Mouse (Mus musculus): ENCODE data around the gene Chrna9. TPM values are rescaled to one million over a fixed set of nuclear protein-coding genes. Genes with fewer than 3 reads are reported as not detected.
"Not testable (repeated sequence)": the region's sequence is repeated elsewhere in the genome, so short reads cannot be mapped to it uniquely, and the experiment has no call there.

Chrna9 gene
- total and polyA plus RNA-seq, 2 experiments from 2014 or later: 6.9 TPM; not detected in 1

- TF ChIP-seq CTCF (IDR thresholded peaks at IDR 0.05; ENCODE audit: low read depth) (no peak), EP300 (IDR thresholded peaks at IDR 0.05; ENCODE audit: low read depth) (no peak)
- ATAC-seq (ENCODE audit: insufficient read depth, low read depth): no peak
- 86% methylated on average over 3 of the region's 3 CpGs for WGBS
Observed at GRCm38 (mm10) chr5:65968004-65968403, 33.3 kb downstream of the Chrna9 start.

GRCm38 (mm10) chr5:65973189-65973588 is 38.5 kb downstream of the Chrna9 start:
- DNase-seq (ENCODE audit: low spot score) (no peak), ATAC-seq (ENCODE audit: insufficient read depth, low read depth) (no peak)
- Histone ChIP-seq H3K27me3 (ENCODE audit: control insufficient read depth, insufficient read depth, low read length) (no peaks in the 10 kb centered on the region), H3K4me3 (ENCODE audit: low read depth, low read length) (no peak overlapping the region), H3K27ac (ENCODE audit: low read depth) (no peak overlapping the region), H3K4me1 (ENCODE audit: control insufficient read depth, insufficient read depth) (no peaks in the 10 kb centered on the region), H3K9me3 (replicated peaks; ENCODE audit: control insufficient read depth, low read length) (no peaks in the 10 kb centered on the region), H3K4me2 (ENCODE audit: low read depth, low read length) (no peak overlapping the region), H3K36me3 (replicated peaks; ENCODE audit: control insufficient read depth, insufficient read depth, low read length) (no peaks in the 10 kb centered on the region), H3K9ac (replicated peaks; ENCODE audit: low read depth, low read length) (no peak overlapping the region)
- WGBS: 62% methylated on average over 2 of the region's 2 CpGs
- no peak for TF ChIP-seq CTCF (IDR thresholded peaks at IDR 0.05; ENCODE audit: low read depth)
- TF ChIP-seq EP300 (IDR thresholded peaks at IDR 0.05; ENCODE audit: low read depth): no peak

More at GRCm38 (mm10) chr5:65968004-65968403, 33.3 kb downstream of the Chrna9 start:
- no peaks in the 10 kb centered on the region for H3K36me3 ChIP-seq (replicated peaks; ENCODE audit: control insufficient read depth, insufficient read depth, low read length)
- H3K27ac ChIP-seq (ENCODE audit: low read depth): no peak overlapping the region
- H3K27me3 ChIP-seq (ENCODE audit: control insufficient read depth, insufficient read depth, low read length): no peaks in the 10 kb centered on the region
- no peak for DNase-seq (ENCODE audit: low spot score)
- H3K4me1 ChIP-seq (ENCODE audit: control insufficient read depth, insufficient read depth): no peaks in the 10 kb centered on the region
- H3K9me3 ChIP-seq (replicated peaks; ENCODE audit: control insufficient read depth, low read length): no peaks in the 10 kb centered on the region
- H3K4me2 ChIP-seq (ENCODE audit: low read depth, low read length): no peak overlapping the region
- H3K4me3 ChIP-seq (ENCODE audit: low read depth, low read length): no peak overlapping the region
- no peak overlapping the region for H3K9ac ChIP-seq (replicated peaks; ENCODE audit: low read depth, low read length)

- 85% methylated on average over 13 of the region's 13 CpGs for WGBS
- no peaks in the 10 kb centered on the region for H3K4me1 ChIP-seq (ENCODE audit: control insufficient read depth, insufficient read depth)
- H3K27ac ChIP-seq (ENCODE audit: low read depth): no peak overlapping the region
- H3K9me3 ChIP-seq (replicated peaks; ENCODE audit: control insufficient read depth, low read length): no peaks in the 10 kb centered on the region
- no peak overlapping the region for H3K9ac ChIP-seq (replicated peaks; ENCODE audit: low read depth, low read length)
- no peaks in the 10 kb centered on the region for H3K27me3 ChIP-seq (ENCODE audit: control insufficient read depth, insufficient read depth, low read length)
- H3K36me3 ChIP-seq (replicated peaks; ENCODE audit: control insufficient read depth, insufficient read depth, low read length): no peaks in the 10 kb centered on the region
- ATAC-seq (ENCODE audit: insufficient read depth, low read depth): no peak
- H3K4me3 ChIP-seq (ENCODE audit: low read depth, low read length): no peak overlapping the region
- DNase-seq (ENCODE audit: low spot score): no peak
- TF ChIP-seq EP300 (IDR thresholded peaks at IDR 0.05; ENCODE audit: low read depth): no peak
- no peak for TF ChIP-seq CTCF (IDR thresholded peaks at IDR 0.05; ENCODE audit: low read depth)
- H3K4me2 ChIP-seq (ENCODE audit: low read depth, low read length): no peak overlapping the region
Observed at GRCm38 (mm10) chr5:65975731-65976130, 41.0 kb downstream of the Chrna9 start.

- Histone ChIP-seq H3K4me3 (ENCODE audit: low read depth, low read length) (no peak overlapping the region), H3K4me1 (ENCODE audit: control insufficient read depth, insufficient read depth) (no peaks in the 10 kb centered on the region), H3K9ac (replicated peaks; ENCODE audit: low read depth, low read length) (no peak overlapping the region), H3K36me3 (replicated peaks; ENCODE audit: control insufficient read depth, insufficient read depth, low read length) (no peaks in the 10 kb centered on the region), H3K9me3 (replicated peaks; ENCODE audit: control insufficient read depth, low read length) (no peaks in the 10 kb centered on the region), H3K4me2 (ENCODE audit: low read depth, low read length) (no peak overlapping the region), H3K27ac (ENCODE audit: low read depth) (no peak overlapping the region), H3K27me3 (ENCODE audit: control insufficient read depth, insufficient read depth, low read length) (no peaks in the 10 kb centered on the region)
- no peak for ATAC-seq (ENCODE audit: insufficient read depth, low read depth)
- no peak for DNase-seq (ENCODE audit: low spot score)
- 91% methylated on average over 5 of the region's 5 CpGs for WGBS
- no peak for TF ChIP-seq EP300 (IDR thresholded peaks at IDR 0.05; ENCODE audit: low read depth)
Observed at GRCm38 (mm10) chr5:65986426-65986825, 51.7 kb downstream of the Chrna9 start.

- not testable (repeated sequence) for H3K27me3 ChIP-seq (ENCODE audit: control insufficient read depth, insufficient read depth, low read length); ATAC-seq (ENCODE audit: insufficient read depth, low read depth); H3K4me2 ChIP-seq (ENCODE audit: low read depth, low read length); H3K27ac ChIP-seq (ENCODE audit: low read depth); DNase-seq (ENCODE audit: low spot score); H3K36me3 ChIP-seq (replicated peaks; ENCODE audit: control insufficient read depth, insufficient read depth, low read length); H3K4me1 ChIP-seq (ENCODE audit: control insufficient read depth, insufficient read depth); H3K9ac ChIP-seq (replicated peaks; ENCODE audit: low read depth, low read length); H3K9me3 ChIP-seq (replicated peaks; ENCODE audit: control insufficient read depth, low read length); H3K4me3 ChIP-seq (ENCODE audit: low read depth, low read length)
- 73% methylated on average over 3 of the region's 3 CpGs for WGBS
Observed at GRCm38 (mm10) chr5:65987004-65987403, 52.3 kb downstream of the Chrna9 start.

- Histone ChIP-seq H3K4me3 (ENCODE audit: low read depth, low read length) (no peak overlapping the region), H3K4me1 (ENCODE audit: control insufficient read depth, insufficient read depth) (no peaks in the 10 kb centered on the region), H3K27me3 (ENCODE audit: control insufficient read depth, insufficient read depth, low read length) (no peaks in the 10 kb centered on the region), H3K4me2 (ENCODE audit: low read depth, low read length) (no peak overlapping the region), H3K36me3 (replicated peaks; ENCODE audit: control insufficient read depth, insufficient read depth, low read length) (no peaks in the 10 kb centered on the region), H3K27ac (ENCODE audit: low read depth) (no peak overlapping the region), H3K9ac (replicated peaks; ENCODE audit: low read depth, low read length) (no peak overlapping the region), H3K9me3 (replicated peaks; ENCODE audit: control insufficient read depth, low read length) (no peaks in the 10 kb centered on the region)
- WGBS: 74% methylated on average over 2 of the region's 2 CpGs
- no peak for DNase-seq (ENCODE audit: low spot score)
- no peak for ATAC-seq (ENCODE audit: insufficient read depth, low read depth)
- TF ChIP-seq EP300 (IDR thresholded peaks at IDR 0.05; ENCODE audit: low read depth) (no peak), CTCF (IDR thresholded peaks at IDR 0.05; ENCODE audit: low read depth) (no peak)
Observed at GRCm38 (mm10) chr5:65991191-65991590, 56.5 kb downstream of the Chrna9 start.
